Mouse (Mus musculus): Measurements from ENCODE around the gene Rbm26. TPM values are rescaled to one million over a fixed set of nuclear protein-coding genes. Genes with fewer than 3 reads are reported as not detected.

The Rbm26 gene
- polyA plus RNA-seq, 1 experiment from 2014 or later = 29.6 TPM

GRCm38 (mm10) chr14:105074376-105074775 lies 102.8 kb downstream of the Rbm26 start:
- Histone ChIP-seq H3K36me3 (ENCODE audit: control insufficient read depth, insufficient read depth, low read length) (no peaks in the 10 kb centered on the region), H3K27ac (ENCODE audit: low read depth, low read length) (no peak overlapping the region), H3K4me2 (ENCODE audit: low read length) (no peak overlapping the region), H3K4me1 (ENCODE audit: control insufficient read depth, insufficient read depth, low read length) (no peaks in the 10 kb centered on the region), H3K9me3 (replicated peaks; ENCODE audit: control insufficient read depth, low read length) (no peaks in the 10 kb centered on the region), H3K27me3 (replicated peaks; ENCODE audit: control insufficient read depth, insufficient read depth, low read length) (no peaks in the 10 kb centered on the region), H3K4me3 (ENCODE audit: low read depth, low read length) (no peak overlapping the region), H3K9ac (ENCODE audit: low read length) (no peak overlapping the region)
- 97% methylated on average over 7 of the region's 7 CpGs for WGBS
- DNase-seq (ENCODE audit: low spot score) = no peak
- no peak for ATAC-seq

GRCm38 (mm10) chr14:105071010-105071509 lies 106.1 kb downstream of the Rbm26 start:
- Histone ChIP-seq H3K27ac (ENCODE audit: low read depth, low read length) (no peak overlapping the region), H3K4me2 (ENCODE audit: low read length) (no peak overlapping the region), H3K9ac (ENCODE audit: low read length) (no peak overlapping the region), H3K27me3 (replicated peaks; ENCODE audit: control insufficient read depth, insufficient read depth, low read length) (no peaks in the 10 kb centered on the region), H3K4me3 (ENCODE audit: low read depth, low read length) (no peak overlapping the region), H3K9me3 (replicated peaks; ENCODE audit: control insufficient read depth, low read length) (no peaks in the 10 kb centered on the region), H3K4me1 (ENCODE audit: control insufficient read depth, insufficient read depth, low read length) (no peaks in the 10 kb centered on the region), H3K36me3 (ENCODE audit: control insufficient read depth, insufficient read depth, low read length) (no peaks in the 10 kb centered on the region)
- ATAC-seq (0 out of 2 replicates have a peak, but pooled peaks have one; percentile 40), DNase-seq (ENCODE audit: low spot score) (peak; percentile 15)
- WGBS = 35% methylated on average over 14 of the region's 14 CpGs

GRCm38 (mm10) chr14:105070258-105071009 lies 106.7 kb downstream of the Rbm26 start:
- Histone ChIP-seq H3K27ac (ENCODE audit: low read depth, low read length) (no peak overlapping the region), H3K9ac (ENCODE audit: low read length) (no peak overlapping the region), H3K4me3 (ENCODE audit: low read depth, low read length) (no peak overlapping the region), H3K4me2 (ENCODE audit: low read length) (no peak overlapping the region), H3K9me3 (replicated peaks; ENCODE audit: control insufficient read depth, low read length) (no peaks in the 10 kb centered on the region), H3K27me3 (replicated peaks; ENCODE audit: control insufficient read depth, insufficient read depth, low read length) (no peaks in the 10 kb centered on the region), H3K4me1 (ENCODE audit: control insufficient read depth, insufficient read depth, low read length) (no peaks in the 10 kb centered on the region), H3K36me3 (ENCODE audit: control insufficient read depth, insufficient read depth, low read length) (no peaks in the 10 kb centered on the region)
- ATAC-seq (no peak), DNase-seq (ENCODE audit: low spot score) (no peak)
- 29% methylated on average over 11 of the region's 11 CpGs for WGBS

GRCm38 (mm10) chr14:105068060-105068459 lies 109.1 kb downstream of the Rbm26 start:
- 92% methylated on average over 5 of the region's 5 CpGs for WGBS
- Histone ChIP-seq H3K4me2 (ENCODE audit: low read length) (no peak overlapping the region), H3K4me3 (ENCODE audit: low read depth, low read length) (no peak overlapping the region), H3K27ac (ENCODE audit: low read depth, low read length) (no peak overlapping the region), H3K36me3 (ENCODE audit: control insufficient read depth, insufficient read depth, low read length) (no peaks in the 10 kb centered on the region), H3K9ac (ENCODE audit: low read length) (no peak overlapping the region), H3K4me1 (ENCODE audit: control insufficient read depth, insufficient read depth, low read length) (no peaks in the 10 kb centered on the region), H3K27me3 (replicated peaks; ENCODE audit: control insufficient read depth, insufficient read depth, low read length) (no peaks in the 10 kb centered on the region), H3K9me3 (replicated peaks; ENCODE audit: control insufficient read depth, low read length) (no peaks in the 10 kb centered on the region)
- no peak for ATAC-seq
- no peak for DNase-seq (ENCODE audit: low spot score)

- no peak overlapping the region for H3K27ac ChIP-seq (ENCODE audit: low read depth, low read length)
- H3K36me3 ChIP-seq (ENCODE audit: control insufficient read depth, insufficient read depth, low read length) = no peaks in the 10 kb centered on the region
- no peaks in the 10 kb centered on the region for H3K9me3 ChIP-seq (replicated peaks; ENCODE audit: control insufficient read depth, low read length)
- no peak for DNase-seq (ENCODE audit: low spot score)
- no peak for ATAC-seq
- H3K27me3 ChIP-seq (replicated peaks; ENCODE audit: control insufficient read depth, insufficient read depth, low read length) = no peaks in the 10 kb centered on the region
- no peak overlapping the region for H3K4me3 ChIP-seq (ENCODE audit: low read depth, low read length)
- 81% methylated on average over 1 of the region's 1 CpGs for WGBS
- H3K4me2 ChIP-seq (ENCODE audit: low read length) = no peak overlapping the region
- no peaks in the 10 kb centered on the region for H3K4me1 ChIP-seq (ENCODE audit: control insufficient read depth, insufficient read depth, low read length)
- H3K9ac ChIP-seq (ENCODE audit: low read length) = no peak overlapping the region
Observed at GRCm38 (mm10) chr14:105064243-105064642, 112.9 kb downstream of the Rbm26 start.

GRCm38 (mm10) chr14:105061230-105061629 lies 115.9 kb downstream of the Rbm26 start:
- WGBS = 77% methylated on average over 2 of the region's 2 CpGs
- no peak overlapping the region for H3K27ac ChIP-seq (ENCODE audit: low read depth, low read length)
- H3K36me3 ChIP-seq (ENCODE audit: control insufficient read depth, insufficient read depth, low read length) = no peaks in the 10 kb centered on the region
- H3K4me3 ChIP-seq (ENCODE audit: low read depth, low read length) = no peak overlapping the region
- DNase-seq (ENCODE audit: low spot score) (no peak), ATAC-seq (no peak)
- no peaks in the 10 kb centered on the region for H3K4me1 ChIP-seq (ENCODE audit: control insufficient read depth, insufficient read depth, low read length)
- no peak overlapping the region for H3K9ac ChIP-seq (ENCODE audit: low read length)
- no peaks in the 10 kb centered on the region for H3K9me3 ChIP-seq (replicated peaks; ENCODE audit: control insufficient read depth, low read length)
- H3K27me3 ChIP-seq (replicated peaks; ENCODE audit: control insufficient read depth, insufficient read depth, low read length) = no peaks in the 10 kb centered on the region
- no peak overlapping the region for H3K4me2 ChIP-seq (ENCODE audit: low read length)

GRCm38 (mm10) chr14:105057934-105058333 lies 119.2 kb downstream of the Rbm26 start:
- no peak overlapping the region for H3K4me3 ChIP-seq (ENCODE audit: low read depth, low read length)
- no peak overlapping the region for H3K4me2 ChIP-seq (ENCODE audit: low read length)
- no peak overlapping the region for H3K9ac ChIP-seq (ENCODE audit: low read length)
- no peaks in the 10 kb centered on the region for H3K9me3 ChIP-seq (replicated peaks; ENCODE audit: control insufficient read depth, low read length)
- no peaks in the 10 kb centered on the region for H3K36me3 ChIP-seq (ENCODE audit: control insufficient read depth, insufficient read depth, low read length)
- no peaks in the 10 kb centered on the region for H3K4me1 ChIP-seq (ENCODE audit: control insufficient read depth, insufficient read depth, low read length)
- no peaks in the 10 kb centered on the region for H3K27me3 ChIP-seq (replicated peaks; ENCODE audit: control insufficient read depth, insufficient read depth, low read length)
- DNase-seq (ENCODE audit: low spot score) (no peak), ATAC-seq (no peak)
- H3K27ac ChIP-seq (ENCODE audit: low read depth, low read length) = no peak overlapping the region

Other genes with a start within 250 kb of the Rbm26 start
- 91.1 and 94.1 TPM in 2 replicates for gene Ndfip2, start 81.2 kb upstream of the Rbm26 start, polyA plus RNA-seq (2014; fragmentation: Nextera tagmentation; extraction: Ambion mirVana)

Data from forebrain, embryonic 14.5 days (tissue).